Mouse (Mus musculus) ZHBTc4 (cell line): Measurements from ENCODE around the gene Olfr1054.
"Not testable (repeated sequence)": the region's sequence is repeated elsewhere in the genome, so short reads cannot be mapped to it uniquely, and the experiment has no call there.

Experiments
- DNase-seq: peaks from one replicate; pipeline ENCODE4 v3.0.0-alpha.2; 2011; ENCODE audit warnings: low read depth, low spot score

Gene Olfr1054

GRCm38 (mm10) chr2:86335333-86335732 lies at the start of gene Olfr1054:
Olfr1054 (minus strand) TSS chr2:86335433.
- DNase-seq: no peak

GRCm38 (mm10) chr2:86378293-86378692 lies 43.1 kb upstream of the Olfr1054 start, which contains the start of gene Olfr1057:
Olfr1057 (minus strand) TSS chr2:86378393.
- DNase-seq: no peak

- DNase-seq: peak; percentile 76
Observed at GRCm38 (mm10) chr2:86366342-86366741, 31.1 kb upstream of the Olfr1054 start.

GRCm38 (mm10) chr2:86362369-86362768 lies 27.1 kb upstream of the Olfr1054 start, which contains the start of gene Olfr1056:
Olfr1056 (minus strand) TSS chr2:86362469.
- DNase-seq: no peak

DNA sequence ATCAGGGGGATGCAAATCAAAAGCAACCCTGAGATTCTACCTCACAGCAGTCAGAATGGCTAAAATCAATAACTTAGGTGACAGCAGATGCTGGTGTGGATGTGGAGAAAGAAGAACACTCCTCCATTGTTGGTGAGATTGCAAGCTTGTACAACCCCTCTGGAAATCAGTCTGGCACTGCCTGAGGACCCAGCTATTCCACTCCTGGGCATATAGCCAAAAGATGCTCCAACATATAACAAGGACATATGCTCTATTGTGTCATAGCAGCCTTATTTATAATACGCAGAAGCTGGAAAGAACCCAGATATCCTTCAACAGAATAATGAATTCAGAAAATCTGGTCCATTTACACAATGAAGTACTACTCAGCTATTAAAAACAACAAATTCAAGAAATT lies 16.5 kb upstream of the Olfr1054 start:
- DNase-seq: not testable (repeated sequence)

DNA sequence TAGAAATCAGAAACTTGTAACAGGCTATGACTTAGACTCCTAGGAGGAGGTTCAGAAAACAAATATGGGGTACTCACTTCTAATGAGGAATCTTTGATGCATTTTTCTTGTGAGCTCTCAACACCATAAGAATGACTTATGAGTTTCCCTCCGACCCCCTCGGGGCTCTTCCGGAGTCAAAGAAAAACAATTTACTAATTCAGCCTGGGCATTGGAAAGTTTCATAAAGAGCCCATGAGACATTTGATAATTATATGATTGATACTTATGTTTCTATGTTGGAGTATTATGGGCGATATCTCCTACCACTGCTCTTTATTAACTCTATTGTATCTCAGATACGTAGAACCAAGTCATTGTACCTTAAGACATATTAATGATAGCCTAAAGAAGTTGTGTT lies 15.0 kb upstream of the Olfr1054 start, which contains the start of gene Olfr1055:
Gene Olfr1055 (minus strand): TSS at position 101 of the 400 bp plus-strand sequence.
- no peak for DNase-seq

DNA sequence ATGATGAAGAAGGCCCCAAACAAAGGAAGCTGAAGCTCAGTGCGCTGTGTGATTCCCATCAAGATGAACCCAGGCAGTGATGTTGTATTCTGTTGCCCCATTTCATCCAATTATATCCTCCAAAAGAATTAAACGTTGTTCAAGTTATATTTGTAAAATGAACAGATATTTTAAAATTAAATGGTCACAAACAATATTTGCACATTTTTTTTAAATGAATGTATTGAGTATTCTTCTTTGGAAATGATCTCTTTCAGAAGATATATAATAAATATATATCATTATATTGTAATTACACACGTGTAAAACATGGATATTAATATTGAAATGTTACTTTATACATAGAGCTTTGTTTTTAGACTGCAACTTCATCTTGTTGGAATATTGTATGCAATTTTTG lies 20.0 kb downstream of the Olfr1054 start, which contains the start of gene Olfr1053:
Gene Olfr1053 (minus strand): TSS at position 101 of the 400 bp plus-strand sequence.
- DNase-seq: no peak

DNA sequence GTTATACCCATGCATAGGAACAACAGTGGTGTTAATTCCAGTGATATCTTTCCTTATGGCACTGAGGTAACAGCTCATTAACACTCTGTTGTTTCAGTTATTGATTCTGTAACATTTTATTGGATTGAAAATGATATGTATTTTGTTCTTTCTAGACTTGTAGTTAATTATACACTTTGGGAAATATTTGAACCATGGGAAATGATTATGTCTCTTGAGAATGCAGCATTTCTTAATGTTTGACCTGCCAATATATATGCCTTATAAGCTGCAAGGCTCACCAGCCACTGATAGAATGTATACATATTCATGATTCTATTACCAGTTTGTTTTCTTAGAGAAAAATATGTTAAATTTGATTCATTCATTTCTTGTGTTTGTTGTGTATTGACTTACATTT lies 43.1 kb downstream of the Olfr1054 start, which contains the start of gene Olfr1052:
Gene Olfr1052 (plus strand): TSS at position 301 of the 400 bp plus-strand sequence.
- no peak for DNase-seq
